Mouse (Mus musculus): ENCODE data around the gene Tnfrsf1a. TPM values are rescaled to one million over a fixed set of nuclear protein-coding genes. Genes with fewer than 3 reads are reported as not detected.

Gene Tnfrsf1a
- polyA plus RNA-seq, 1 experiment from 2014 or later: 12.1 TPM

- Histone ChIP-seq H3K9ac (replicated peaks) (peak within 1 kb of the TSS; percentile 62), H3K27ac (no peak within 1 kb of the TSS), H3K27me3 (peaks cover 3% of the 10 kb centered on the region; the same call in 1 of the 2 replicates), H3K36me3 (no peaks in the 10 kb centered on the region), H3K9me3 (no peaks in the 10 kb centered on the region), H3K4me2 (replicated peaks) (peak within 1 kb of the TSS; percentile 64), H3K4me1 (replicated peaks) (peaks cover 27% of the 10 kb centered on the region), H3K4me3 (replicated peaks) (peak within 1 kb of the TSS; percentile 35)
- under 1% methylated on average over 45 of the region's 46 CpGs for WGBS
- ATAC-seq: peak; percentile 75
Measured at GRCm38 (mm10) chr6:125313546-125314230, 35.5 kb upstream of the Tnfrsf1a start, which contains the start of gene Ltbr. TSS of gene Ltbr (minus strand) at chr6:125313885.

GRCm38 (mm10) chr6:125314231-125314563, 35.0 kb upstream of the Tnfrsf1a start:
- WGBS: 54% methylated on average over 7 of the region's 7 CpGs
- no peaks in the 10 kb centered on the region for H3K9me3 ChIP-seq
- peak; percentile 55 for ATAC-seq
- peaks cover 22% of the 10 kb centered on the region for H3K4me1 ChIP-seq (replicated peaks)
- H3K4me3 ChIP-seq (replicated peaks): peak overlapping the region; percentile 35
- peaks cover 4% of the 10 kb centered on the region; the same call in 1 of the 2 replicates for H3K27me3 ChIP-seq
- H3K36me3 ChIP-seq: no peaks in the 10 kb centered on the region
- peak overlapping the region; percentile 62 for H3K9ac ChIP-seq (replicated peaks)
- H3K27ac ChIP-seq: no peak overlapping the region
- H3K4me2 ChIP-seq (replicated peaks): peak overlapping the region; percentile 64

DNA sequence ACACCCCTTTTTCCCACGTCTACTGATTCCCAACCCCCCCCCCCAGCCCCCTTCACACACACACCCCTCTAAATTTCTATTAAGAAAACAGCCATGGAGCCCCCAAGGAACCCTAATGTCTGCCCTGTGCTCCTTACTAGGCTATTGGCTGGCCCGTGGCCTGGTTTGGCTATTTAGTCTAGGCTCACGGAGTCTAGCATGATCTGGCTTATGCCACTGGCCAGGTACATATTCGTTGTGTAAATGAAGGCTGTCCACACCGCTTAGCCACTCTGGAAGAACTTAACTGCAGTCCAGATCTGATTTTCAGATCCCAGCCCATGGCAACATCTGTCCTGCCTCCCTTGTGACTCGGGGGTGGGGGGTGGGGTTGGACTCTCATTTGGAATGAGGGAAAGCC, 34.4 kb upstream of the Tnfrsf1a start:
- 76% methylated on average over 6 of the region's 6 CpGs for WGBS
- Histone ChIP-seq H3K4me2 (replicated peaks) (no peak overlapping the region), H3K27ac (no peak overlapping the region), H3K9me3 (no peaks in the 10 kb centered on the region), H3K4me1 (replicated peaks) (peaks cover 20% of the 10 kb centered on the region), H3K9ac (replicated peaks) (no peak overlapping the region), H3K27me3 (peaks cover 8% of the 10 kb centered on the region), H3K36me3 (no peaks in the 10 kb centered on the region), H3K4me3 (replicated peaks) (no peak overlapping the region)
- no peak for ATAC-seq

DNA sequence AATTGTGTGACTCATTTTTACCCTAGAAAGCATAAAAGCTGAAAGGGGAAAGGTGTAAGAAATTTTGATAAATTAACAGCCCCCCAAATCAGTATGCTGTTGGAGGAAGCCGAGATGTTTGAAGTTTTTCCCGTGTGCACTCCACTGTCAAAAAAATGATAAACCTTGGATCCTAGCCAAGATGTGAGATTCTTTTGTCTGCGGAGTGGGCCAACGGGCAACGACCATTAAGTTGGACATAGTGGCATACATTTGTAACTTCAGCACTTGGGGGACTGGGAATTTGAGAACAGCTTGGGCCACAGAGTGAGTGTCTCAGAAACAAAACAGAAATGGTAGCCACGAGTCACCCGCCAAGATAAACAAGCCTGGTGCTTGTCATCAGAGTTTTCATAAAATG, 32.1 kb upstream of the Tnfrsf1a start:
- H3K27me3 ChIP-seq: peaks cover 31% of the 10 kb centered on the region
- H3K4me3 ChIP-seq (replicated peaks): no peak overlapping the region
- no peaks in the 10 kb centered on the region for H3K36me3 ChIP-seq
- no peaks in the 10 kb centered on the region for H3K9me3 ChIP-seq
- no peak overlapping the region for H3K4me2 ChIP-seq (replicated peaks)
- no peak overlapping the region for H3K9ac ChIP-seq (replicated peaks)
- ATAC-seq: no peak
- no peak overlapping the region for H3K27ac ChIP-seq
- 78% methylated on average over 7 of the region's 7 CpGs for WGBS
- peaks cover 27% of the 10 kb centered on the region for H3K4me1 ChIP-seq (replicated peaks)

GRCm38 (mm10) chr6:125318981-125319918, 29.9 kb upstream of the Tnfrsf1a start:
- WGBS: 70% methylated on average over 15 of the region's 15 CpGs
- H3K27me3 ChIP-seq: peaks cover 45% of the 10 kb centered on the region
- H3K4me2 ChIP-seq (replicated peaks): no peak overlapping the region
- ATAC-seq: no peak
- no peak overlapping the region for H3K4me3 ChIP-seq (replicated peaks)
- H3K9ac ChIP-seq (replicated peaks): no peak overlapping the region
- H3K4me1 ChIP-seq (replicated peaks): peaks cover 10% of the 10 kb centered on the region
- no peaks in the 10 kb centered on the region for H3K36me3 ChIP-seq
- no peak overlapping the region for H3K27ac ChIP-seq
- no peaks in the 10 kb centered on the region for H3K9me3 ChIP-seq

DNA sequence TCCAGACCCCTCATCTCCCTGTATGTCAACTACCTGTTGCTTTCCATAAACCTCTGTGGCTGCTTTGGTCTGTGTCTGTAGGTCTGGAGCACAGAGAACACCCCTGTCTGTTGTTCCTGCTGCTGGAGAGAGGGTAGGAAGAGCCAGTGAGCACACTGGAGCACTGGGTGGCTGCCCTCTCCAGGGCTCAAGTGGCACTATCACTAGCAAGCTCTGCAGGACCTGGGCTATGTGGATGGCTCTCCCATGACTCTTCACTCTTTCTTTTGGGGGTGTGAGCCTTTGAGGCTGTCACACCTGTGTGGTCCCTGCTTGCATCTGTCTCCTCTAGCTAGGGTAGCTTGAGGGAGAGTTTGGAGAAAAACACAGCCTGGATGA, 29.3 kb upstream of the Tnfrsf1a start:
- Histone ChIP-seq H3K4me3 (replicated peaks) (no peak overlapping the region), H3K27me3 (peaks cover 45% of the 10 kb centered on the region)
- no peak for ATAC-seq

DNA sequence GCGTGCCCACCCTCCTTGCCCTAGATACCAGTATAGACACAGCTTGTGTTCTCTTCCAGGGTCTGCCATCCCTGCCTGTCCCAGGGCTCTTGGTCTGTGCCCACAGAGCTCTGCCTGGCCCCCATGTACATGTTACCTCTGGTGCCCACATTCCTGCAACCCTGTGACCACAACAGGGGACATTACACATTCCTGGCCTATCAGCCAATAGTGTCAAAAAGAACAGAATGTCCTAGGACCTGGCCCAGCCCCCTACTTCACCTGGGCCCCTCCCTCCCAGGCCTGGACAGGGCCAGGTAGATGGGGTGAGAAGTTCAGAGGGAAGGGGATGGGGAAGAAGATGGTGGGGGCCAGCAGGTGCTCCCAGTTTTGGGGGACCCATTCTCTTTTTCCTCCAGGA, 28.8 kb upstream of the Tnfrsf1a start, which contains the start of gene Scnn1a:
Gene Scnn1a, plus strand, starts transcription at position 337 of the 400 bp plus-strand sequence.
- Histone ChIP-seq H3K4me3 (replicated peaks) (no peak within 1 kb of the TSS), H3K36me3 (no peaks in the 10 kb centered on the region), H3K27me3 (peaks cover 45% of the 10 kb centered on the region), H3K9me3 (no peaks in the 10 kb centered on the region), H3K27ac (no peak within 1 kb of the TSS), H3K4me1 (replicated peaks) (peaks cover 7% of the 10 kb centered on the region), H3K4me2 (replicated peaks) (no peak within 1 kb of the TSS), H3K9ac (replicated peaks) (no peak within 1 kb of the TSS)
- no peak for ATAC-seq
- 94% methylated on average over 1 of the region's 1 CpGs for WGBS

More for the DNA sequence above, 29.3 kb upstream of the Tnfrsf1a start:
- H3K4me1 ChIP-seq (replicated peaks): peaks cover 7% of the 10 kb centered on the region
- no peaks in the 10 kb centered on the region for H3K36me3 ChIP-seq
- no peak overlapping the region for H3K9ac ChIP-seq (replicated peaks)
- H3K4me2 ChIP-seq (replicated peaks): no peak overlapping the region
- H3K27ac ChIP-seq: no peak overlapping the region
- H3K9me3 ChIP-seq: no peaks in the 10 kb centered on the region

- WGBS: 8% methylated on average over 26 of the region's 26 CpGs
Measured at GRCm38 (mm10) chr6:125321114-125321855, 27.9 kb upstream of the Tnfrsf1a start.

DNA sequence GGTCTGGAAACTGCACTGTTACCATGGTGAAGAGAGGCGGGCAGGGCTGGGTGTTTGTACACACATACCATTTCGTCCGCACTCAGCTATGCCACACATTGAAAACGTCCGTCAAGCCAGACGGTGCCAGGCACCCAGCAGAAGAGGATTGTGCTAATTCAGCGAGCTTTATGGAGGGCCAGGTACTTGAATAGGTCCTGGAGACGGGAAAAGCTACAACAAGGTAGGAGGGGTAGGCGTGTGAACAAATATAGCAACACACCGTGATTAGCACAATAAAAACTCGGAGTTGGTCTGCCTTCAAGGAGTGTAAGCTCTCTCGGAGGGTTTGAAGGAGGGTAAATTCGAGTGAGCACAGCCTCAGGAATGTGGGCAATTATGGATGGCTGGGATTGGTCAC, 26.4 kb upstream of the Tnfrsf1a start:
- Histone ChIP-seq H3K4me3 (replicated peaks) (no peak overlapping the region), H3K4me2 (replicated peaks) (no peak overlapping the region), H3K9me3 (no peaks in the 10 kb centered on the region), H3K9ac (replicated peaks) (no peak overlapping the region), H3K4me1 (replicated peaks) (peaks cover 7% of the 10 kb centered on the region), H3K27me3 (peaks cover 45% of the 10 kb centered on the region), H3K27ac (no peak overlapping the region), H3K36me3 (no peaks in the 10 kb centered on the region)
- 58% methylated on average over 13 of the region's 13 CpGs for WGBS
- ATAC-seq: no peak

More at GRCm38 (mm10) chr6:125321114-125321855, 27.9 kb upstream of the Tnfrsf1a start:
- ATAC-seq: peak; percentile 19; the same call in 1 of the 2 replicates
- Histone ChIP-seq H3K27ac (no peak overlapping the region), H3K4me1 (replicated peaks) (peaks cover 7% of the 10 kb centered on the region), H3K4me2 (replicated peaks) (no peak overlapping the region), H3K27me3 (peaks cover 45% of the 10 kb centered on the region), H3K9ac (replicated peaks) (no peak overlapping the region), H3K9me3 (no peaks in the 10 kb centered on the region), H3K4me3 (replicated peaks) (no peak overlapping the region), H3K36me3 (no peaks in the 10 kb centered on the region)

DNA sequence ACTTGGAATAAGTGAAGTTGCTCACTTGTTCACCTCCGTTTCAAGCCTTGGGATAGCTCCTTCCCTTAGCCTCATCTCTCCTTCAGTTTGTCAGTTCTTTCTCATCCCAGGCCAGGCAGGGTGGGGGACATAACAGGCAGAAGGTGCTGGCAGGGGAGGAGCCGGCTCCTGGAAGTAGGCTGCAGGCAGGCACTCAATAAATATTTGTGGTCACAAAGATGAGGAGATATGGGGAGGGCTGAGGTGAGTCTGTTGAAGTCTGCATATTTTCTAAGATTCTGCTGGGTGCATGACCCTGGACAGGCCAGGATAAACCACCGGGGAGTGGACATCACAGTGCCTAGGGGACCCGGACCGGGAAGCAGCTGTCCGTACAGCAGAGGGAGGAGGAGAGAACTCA, 25.6 kb upstream of the Tnfrsf1a start:
- no peak overlapping the region for H3K4me2 ChIP-seq (replicated peaks)
- 68% methylated on average over 6 of the region's 6 CpGs for WGBS
- no peak overlapping the region for H3K27ac ChIP-seq
- ATAC-seq: no peak
- peaks cover 7% of the 10 kb centered on the region for H3K4me1 ChIP-seq (replicated peaks)
- no peaks in the 10 kb centered on the region for H3K36me3 ChIP-seq
- no peak overlapping the region for H3K9ac ChIP-seq (replicated peaks)
- no peaks in the 10 kb centered on the region for H3K9me3 ChIP-seq
- H3K27me3 ChIP-seq: peaks cover 43% of the 10 kb centered on the region
- no peak overlapping the region for H3K4me3 ChIP-seq (replicated peaks)

DNA sequence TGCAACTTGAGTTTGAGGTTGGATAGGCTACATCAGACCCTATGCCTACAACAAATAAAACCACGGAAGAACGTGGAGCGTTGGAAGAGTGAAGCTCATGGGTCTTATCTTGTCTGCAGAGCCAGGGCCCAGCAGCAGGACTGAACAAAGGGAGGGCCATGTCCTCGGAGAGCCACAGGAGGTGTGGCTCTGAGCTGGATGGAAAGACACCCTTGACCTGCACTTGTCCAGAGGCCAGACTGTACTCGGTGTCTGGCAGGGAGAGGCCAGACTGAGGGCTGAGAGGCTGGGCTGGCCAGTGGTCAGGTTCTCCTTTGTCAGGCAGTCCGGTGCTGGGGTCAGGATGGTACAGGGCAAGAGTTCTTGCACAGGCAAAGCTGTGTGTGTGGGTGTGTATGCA, 23.8 kb upstream of the Tnfrsf1a start:
- Histone ChIP-seq H3K36me3 (no peaks in the 10 kb centered on the region), H3K27ac (no peak overlapping the region), H3K4me1 (replicated peaks) (peaks cover 9% of the 10 kb centered on the region), H3K27me3 (peaks cover 35% of the 10 kb centered on the region), H3K9me3 (no peaks in the 10 kb centered on the region), H3K4me3 (replicated peaks) (no peak overlapping the region), H3K4me2 (replicated peaks) (no peak overlapping the region), H3K9ac (replicated peaks) (no peak overlapping the region)
- WGBS: 73% methylated on average over 6 of the region's 6 CpGs
- no peak for ATAC-seq
